Mouse (Mus musculus) neural tube, embryonic 10.5 days (tissue): Measurements from ENCODE around the gene Prss30.
A peak's percentile ranks its signal among the peaks of the same experiment; 100 is the strongest.
"Not testable (repeated sequence)": the region's sequence is repeated elsewhere in the genome, so short reads cannot be mapped to it uniquely, and the experiment has no call there.

Source experiments
- DNase-seq: peaks from one replicate; pipeline ENCODE4 v3.0.0-alpha.2; 2017; ENCODE audit warnings: low spot score; ENCODE audit errors: extremely low spot score

Prss30 gene

DNA sequence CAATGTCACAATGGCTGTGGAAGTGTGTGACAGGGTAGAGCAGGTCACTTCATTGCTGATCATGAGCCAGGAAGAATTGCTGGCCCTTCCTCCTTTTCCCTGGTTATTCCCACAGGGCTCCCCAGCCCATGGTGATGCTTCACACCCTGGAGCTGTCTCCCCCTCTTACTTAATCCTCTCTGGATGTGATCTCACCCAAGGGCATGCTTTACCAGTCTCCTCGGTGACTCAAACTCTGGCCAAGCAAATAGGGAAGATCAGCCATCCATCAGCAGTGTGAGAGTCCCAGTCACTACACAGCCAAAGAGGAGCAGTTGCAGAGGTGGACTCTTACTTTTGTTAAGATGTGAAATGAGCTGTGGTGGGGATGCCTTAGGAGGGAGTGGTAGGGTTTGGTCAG, 4.6 kb upstream of the Prss30 start:
- no peak for DNase-seq

GRCm38 (mm10) chr17:23982912-23983311, 2.5 kb upstream of the Prss30 start:
- DNase-seq = no peak

DNA sequence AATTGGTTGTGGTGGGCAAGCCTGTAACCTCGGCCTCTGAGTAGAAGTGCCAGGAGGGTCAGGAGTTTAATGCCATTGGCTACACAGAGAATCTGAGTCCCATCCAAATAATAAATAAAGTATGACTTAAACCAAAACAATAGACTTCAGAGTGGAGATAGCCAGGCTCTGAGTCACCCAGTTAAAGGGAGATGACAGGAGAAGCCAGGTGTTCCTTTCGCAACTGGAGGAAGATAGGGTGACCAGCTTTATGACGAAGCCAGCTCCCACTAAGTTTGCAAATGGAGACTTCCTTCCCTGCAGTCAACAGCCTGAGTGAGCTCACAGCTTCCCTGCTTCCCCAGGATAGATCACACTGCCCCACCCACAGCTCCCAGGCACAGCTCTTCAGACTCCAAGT, 895 bp downstream of the Prss30 start:
- no peak for DNase-seq

- no peak for DNase-seq
Observed at GRCm38 (mm10) chr17:23976665-23977064, 3.7 kb downstream of the Prss30 start.

- DNase-seq = no peak
Observed at GRCm38 (mm10) chr17:23971315-23971714, 9.1 kb downstream of the Prss30 start.

- peak; percentile 78 for DNase-seq
Observed at GRCm38 (mm10) chr17:23969231-23969630, 11.1 kb downstream of the Prss30 start.

DNA sequence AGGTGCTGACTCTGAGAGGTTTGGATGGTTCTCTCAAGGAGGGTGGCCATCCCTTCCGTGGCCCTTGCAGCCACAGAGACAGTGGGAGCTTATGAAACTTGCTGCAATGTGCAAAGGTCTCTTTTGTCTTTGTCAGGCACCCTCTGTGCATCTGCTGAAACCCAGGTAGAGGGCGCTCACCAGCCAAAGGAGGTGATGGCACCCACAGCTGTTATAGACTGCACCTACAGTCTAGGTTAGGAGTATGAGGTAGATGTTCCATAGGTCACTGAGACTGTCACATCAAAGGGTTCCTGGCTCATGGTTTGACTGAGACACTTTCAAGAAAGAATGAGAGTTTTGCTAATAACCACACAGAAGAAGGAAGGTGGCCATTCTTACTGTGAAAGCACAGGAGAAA, 11.6 kb downstream of the Prss30 start:
- no peak for DNase-seq

GRCm38 (mm10) chr17:23966658-23967401, 13.5 kb downstream of the Prss30 start:
- no peak for DNase-seq

GRCm38 (mm10) chr17:23965805-23966425, 14.5 kb downstream of the Prss30 start:
- DNase-seq = no peak

GRCm38 (mm10) chr17:23961573-23962122, 18.7 kb downstream of the Prss30 start:
- DNase-seq = no peak

DNA sequence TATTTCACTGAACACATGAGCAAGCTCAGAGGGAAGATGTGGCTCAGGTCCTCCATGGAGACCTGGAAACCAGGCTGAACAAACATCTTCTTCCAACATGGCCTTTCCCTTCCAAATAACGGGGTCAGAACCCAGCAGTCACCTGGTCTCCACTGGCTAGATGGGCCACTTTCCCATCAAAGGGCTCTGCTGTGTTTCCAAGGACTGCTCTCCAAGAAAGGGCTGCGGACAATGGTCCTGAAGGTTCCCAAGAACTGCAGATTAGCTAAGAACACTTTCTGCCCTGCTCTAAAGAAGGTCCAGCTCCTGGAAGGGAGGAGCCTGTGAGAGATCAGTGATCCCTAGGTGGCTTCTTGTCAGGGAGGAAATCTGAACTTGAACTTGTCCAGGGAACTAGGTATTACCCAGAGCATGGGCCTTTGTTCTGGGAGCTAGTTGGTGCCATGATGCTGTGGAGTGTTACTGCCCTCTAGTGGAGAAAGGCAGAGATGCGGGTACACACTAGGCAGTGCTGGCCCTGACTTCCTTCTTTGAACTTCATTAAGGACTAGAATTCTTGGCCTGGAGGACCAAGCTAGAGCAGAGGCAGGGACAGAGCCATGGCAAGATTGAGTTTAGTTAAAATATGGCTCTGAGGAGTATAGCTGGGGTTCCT, 20.2 kb downstream of the Prss30 start:
- DNase-seq = peak; percentile 86

GRCm38 (mm10) chr17:23955174-23955573, 25.2 kb downstream of the Prss30 start, which contains the start of gene Sbpl:
Sbpl (minus strand) TSS chr17:23955274.
- DNase-seq = no peak

DNA sequence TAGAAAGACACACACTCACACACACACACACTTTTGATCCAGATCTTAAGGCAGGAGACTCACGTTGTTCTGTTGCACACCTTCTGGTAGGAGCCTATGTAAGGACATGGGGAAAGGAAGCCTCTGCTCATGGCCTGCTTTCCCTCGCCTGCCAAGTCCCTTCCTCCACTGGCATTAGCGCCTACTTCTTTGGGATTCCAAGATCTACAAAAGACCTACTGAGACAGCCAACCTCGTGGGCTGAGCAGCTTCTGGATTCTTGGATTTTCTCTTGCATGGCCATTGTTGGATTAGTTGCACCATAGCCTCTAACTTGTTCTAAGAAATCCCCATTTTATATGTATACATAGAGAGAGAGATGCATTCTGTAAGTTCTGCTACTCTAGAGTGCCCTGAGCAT, 29.5 kb downstream of the Prss30 start:
- DNase-seq = not testable (repeated sequence)

DNA sequence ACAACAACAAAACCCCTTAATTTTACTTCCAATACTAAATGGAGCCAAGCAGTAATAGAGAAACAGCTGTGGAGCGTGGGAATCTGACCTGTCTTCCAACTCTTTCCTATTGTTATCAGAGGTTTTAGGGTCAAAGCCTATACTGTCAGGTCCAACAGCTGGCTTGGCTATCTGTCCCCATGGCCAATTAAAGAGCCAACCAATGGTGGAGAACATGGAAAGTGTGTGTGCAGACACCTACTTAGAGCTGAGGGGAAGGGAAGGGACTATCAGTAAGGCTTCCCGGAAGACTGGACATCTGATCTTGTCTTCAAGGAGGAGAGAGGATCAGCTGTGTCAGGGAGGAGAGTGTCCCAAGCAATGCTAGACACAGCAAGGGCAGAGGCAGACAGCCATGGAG, 31.3 kb downstream of the Prss30 start:
- no peak for DNase-seq

- not testable (repeated sequence) for DNase-seq
Observed at GRCm38 (mm10) chr17:23947486-23947885, 32.9 kb downstream of the Prss30 start.

DNA sequence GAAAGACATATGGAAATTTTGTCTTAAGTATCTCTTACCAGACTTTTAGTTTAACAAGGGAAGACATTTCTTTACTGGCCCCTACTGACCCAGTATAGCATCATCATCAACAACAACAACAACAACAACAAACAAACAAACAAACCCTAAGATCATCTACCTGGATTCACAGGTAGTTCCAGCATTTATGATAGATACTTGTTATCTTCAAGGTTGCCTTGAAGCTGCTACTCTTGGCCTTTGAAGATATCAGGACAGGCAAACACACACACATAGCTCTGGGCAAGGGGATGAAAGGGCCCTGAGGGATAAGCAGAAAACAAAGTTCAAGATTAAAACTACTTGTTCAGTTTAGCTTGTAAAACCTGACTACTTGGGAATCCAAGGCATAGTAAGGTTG, 39.0 kb downstream of the Prss30 start, which contains the start of gene Sbp:
Gene Sbp (plus strand): TSS at position 301 of the 400 bp plus-strand sequence.
- no peak for DNase-seq

DNA sequence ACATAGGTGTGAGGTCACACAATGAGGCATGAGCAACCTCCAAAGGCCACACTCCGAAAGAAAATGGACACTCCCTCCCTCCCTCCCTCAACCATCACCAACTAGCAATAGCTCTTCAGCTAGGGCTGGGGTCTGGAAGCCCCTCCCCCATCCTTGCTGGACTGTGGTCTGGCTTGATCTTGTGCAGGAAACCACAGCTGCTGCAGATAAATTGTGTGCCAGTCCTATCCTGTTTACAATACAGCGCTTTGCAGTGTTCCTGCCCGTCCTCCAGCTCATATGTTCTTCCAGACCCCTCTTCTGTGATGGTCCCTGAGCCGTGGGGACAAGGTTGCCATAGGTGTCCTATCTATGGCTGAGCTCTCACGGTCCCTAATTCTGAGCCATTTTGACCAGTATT, 49.2 kb downstream of the Prss30 start:
- no peak for DNase-seq

DNA sequence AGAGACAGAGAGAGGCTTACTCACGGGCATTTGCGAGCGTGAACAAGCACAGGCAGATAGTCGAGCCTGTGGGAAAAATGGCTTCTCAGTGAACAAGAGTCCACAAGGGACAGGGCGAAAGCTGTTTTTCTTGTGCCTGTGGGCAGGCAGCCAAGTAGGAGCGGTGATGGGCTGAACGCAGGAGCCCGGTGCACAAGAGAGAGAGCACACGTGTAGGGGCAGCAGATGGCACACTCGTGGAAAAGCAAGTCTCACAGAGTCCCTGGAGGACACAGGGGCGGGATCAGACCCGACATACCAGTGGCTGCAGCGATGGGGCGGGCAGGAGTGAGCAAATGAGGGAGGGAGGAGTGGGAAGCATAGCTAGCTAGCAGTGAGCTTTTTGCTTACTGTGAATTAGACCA, 55.3 kb downstream of the Prss30 start:
- DNase-seq = no peak

DNA sequence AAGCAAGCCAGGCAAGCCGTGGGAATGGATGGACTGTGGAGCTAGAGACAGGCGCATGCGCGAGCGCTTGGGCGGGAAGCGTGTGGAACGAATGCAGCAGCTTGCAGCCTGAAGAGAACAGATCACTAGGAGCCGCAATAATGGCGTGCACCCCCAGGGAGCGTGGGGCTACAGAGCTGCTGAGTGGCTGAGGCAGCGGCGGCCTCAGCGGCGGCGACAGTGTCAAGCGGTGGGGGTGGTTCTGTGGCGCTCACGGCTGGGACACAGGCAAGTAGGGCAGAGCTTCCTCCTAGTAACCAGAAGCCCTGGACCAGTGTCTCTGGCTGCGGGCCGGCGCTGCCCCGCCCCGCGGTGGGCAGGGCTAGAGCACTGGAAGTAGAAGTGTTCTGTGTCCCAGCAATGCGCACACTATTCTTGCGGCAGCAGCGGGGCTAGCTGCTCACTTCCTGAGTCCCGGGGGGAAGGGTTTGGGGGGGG, 55.8 kb downstream of the Prss30 start:
- DNase-seq = peak; percentile 95
